Mouse (Mus musculus) ovary, postnatal 36 days (tissue): ENCODE results near the gene Map3k5.

Experiments used
- DNase-seq: peaks from one replicate; pipeline ENCODE4 v3.0.0; 2022; ENCODE audit warnings: low spot score, mixed read lengths

The Map3k5 gene

DNA sequence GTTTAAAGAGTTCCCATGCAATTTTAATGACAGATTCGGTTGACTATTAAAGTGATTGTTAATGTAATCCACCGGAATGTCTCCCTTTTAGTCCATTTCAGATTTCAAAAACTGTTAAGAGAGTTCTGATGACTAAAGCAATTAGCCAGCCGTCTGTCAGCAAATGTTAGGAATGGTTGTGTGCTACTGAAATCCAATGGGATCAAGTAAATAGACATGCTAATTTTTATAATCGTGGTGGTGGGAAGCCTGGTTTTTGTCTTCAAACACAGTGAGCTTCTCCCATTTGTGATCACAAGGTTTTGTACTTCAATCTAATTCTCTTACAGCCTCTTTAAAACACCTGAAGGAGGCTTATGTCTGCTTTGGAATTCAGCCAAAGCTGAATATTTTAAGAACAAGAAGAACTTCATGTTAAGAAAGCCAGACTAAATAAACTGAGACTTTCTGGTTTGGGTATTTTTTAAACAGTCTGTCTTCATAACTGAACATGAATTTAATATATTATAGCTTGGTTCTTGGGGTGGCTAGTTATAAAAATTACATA lies 1.6 kb downstream of the Map3k5 start:
- no peak for DNase-seq

- DNase-seq = no peak
Observed at GRCm38 (mm10) chr10:19936961-19937708, 2.9 kb downstream of the Map3k5 start.

- no peak for DNase-seq
Observed at GRCm38 (mm10) chr10:19938738-19939137, 4.5 kb downstream of the Map3k5 start.

GRCm38 (mm10) chr10:19939282-19939705 lies 5.0 kb downstream of the Map3k5 start:
- DNase-seq = no peak

DNA sequence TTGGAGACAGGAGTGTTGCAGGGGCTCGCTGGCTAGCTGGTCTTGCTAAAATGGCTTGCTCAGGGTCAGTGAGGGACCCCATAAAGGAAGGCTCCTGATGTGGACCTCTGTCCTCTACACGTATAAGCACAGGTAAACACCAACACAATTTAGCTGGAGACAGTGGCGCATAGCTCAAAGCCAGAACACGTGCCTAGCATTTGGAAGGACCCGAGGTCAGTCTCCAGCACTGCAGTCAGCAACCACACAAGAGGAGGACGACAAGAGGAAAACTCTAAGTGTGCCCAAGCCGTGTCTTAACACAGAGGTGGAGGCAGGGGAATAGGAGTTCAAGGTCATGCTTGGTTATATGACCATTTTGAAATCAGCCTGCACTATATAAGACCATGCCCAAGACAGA lies 5.9 kb downstream of the Map3k5 start:
- no peak for DNase-seq

GRCm38 (mm10) chr10:19940626-19941025 lies 6.4 kb downstream of the Map3k5 start:
- DNase-seq = no peak

- DNase-seq = no peak
Observed at GRCm38 (mm10) chr10:19941063-19941462, 6.8 kb downstream of the Map3k5 start.

DNA sequence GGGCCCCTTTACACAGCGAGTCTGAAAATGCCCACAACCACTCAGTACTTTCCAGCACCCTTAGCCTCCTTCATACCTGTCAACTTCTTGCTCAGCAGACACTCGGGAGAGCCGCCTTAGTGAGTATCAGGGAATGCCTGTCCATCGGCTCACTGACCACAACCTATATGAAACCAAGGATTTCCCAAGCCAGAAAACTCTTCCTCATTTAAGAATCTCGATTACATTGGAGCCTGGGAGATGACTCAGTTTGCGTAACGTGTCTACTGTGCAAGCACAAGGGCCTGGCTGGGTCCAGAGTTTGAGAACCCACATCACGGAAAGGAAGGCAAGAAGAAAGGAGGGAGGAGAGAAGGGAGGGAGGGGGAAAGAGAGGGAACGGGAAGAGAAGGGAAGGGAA lies 7.6 kb downstream of the Map3k5 start:
- no peak for DNase-seq

GRCm38 (mm10) chr10:19942621-19943020 lies 8.3 kb downstream of the Map3k5 start:
- no peak for DNase-seq

GRCm38 (mm10) chr10:19945651-19946050 lies 11.4 kb downstream of the Map3k5 start:
- DNase-seq = no peak

DNA sequence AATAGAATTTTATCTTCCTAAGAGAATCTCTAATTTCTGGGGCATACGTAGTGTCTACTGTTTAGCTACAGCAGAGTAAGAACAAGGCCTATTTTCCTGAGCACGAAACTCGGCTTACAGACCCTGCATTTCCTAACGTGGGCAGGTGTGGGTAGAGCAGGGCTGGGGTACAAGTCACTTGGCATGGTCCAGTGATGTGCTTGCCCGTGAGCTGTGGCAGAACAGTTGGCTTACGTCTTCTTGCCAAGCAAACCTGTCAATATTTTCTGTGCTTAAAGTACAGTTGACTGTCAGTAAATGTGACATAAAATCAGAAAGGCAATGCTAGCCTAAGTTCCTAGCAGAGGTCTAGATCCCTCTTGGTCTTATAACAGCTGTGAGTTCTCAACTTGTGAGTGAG lies 12.4 kb downstream of the Map3k5 start:
- DNase-seq = no peak

GRCm38 (mm10) chr10:19947441-19947840 lies 13.2 kb downstream of the Map3k5 start:
- no peak for DNase-seq

GRCm38 (mm10) chr10:19947901-19948300 lies 13.6 kb downstream of the Map3k5 start:
- DNase-seq = no peak

DNA sequence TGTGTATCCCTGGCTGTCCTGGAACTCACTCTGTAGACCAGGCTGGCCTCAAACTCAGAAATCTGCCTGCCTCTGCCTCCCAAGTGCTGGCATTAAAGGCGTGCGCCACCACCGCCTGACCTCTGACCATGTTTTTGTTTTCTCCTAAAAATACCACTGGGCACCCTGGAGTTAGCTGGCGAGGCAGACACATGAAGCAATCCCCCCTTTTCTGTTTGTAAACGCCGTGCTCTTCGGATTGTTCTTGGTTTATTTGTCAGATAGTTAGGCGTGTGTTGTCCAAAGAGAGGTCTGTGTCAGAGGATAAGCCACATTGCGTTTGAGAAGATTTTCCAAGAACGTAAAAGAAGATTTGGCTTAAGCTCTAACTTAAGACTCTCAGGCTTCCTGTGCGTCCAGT lies 14.1 kb downstream of the Map3k5 start:
- DNase-seq = no peak

DNA sequence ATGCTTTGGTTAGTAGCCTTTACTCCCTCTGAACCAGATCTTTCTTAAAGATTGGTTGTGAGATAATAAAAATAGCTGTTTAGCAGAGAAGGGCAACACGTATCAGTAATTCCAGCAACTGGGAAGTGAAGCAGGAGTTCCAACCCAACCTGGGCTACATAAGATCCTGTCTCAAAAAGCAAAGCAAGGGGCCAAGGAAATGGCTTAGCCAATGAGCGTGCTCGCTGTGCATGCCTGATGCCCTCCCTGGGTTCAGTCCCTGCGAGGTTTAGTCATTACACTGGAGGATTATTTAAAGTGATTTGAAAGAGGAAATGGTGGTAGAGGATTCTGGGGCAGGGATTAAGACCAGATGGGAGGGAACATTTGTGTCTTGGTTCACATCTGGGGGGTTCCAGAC lies 14.8 kb downstream of the Map3k5 start:
- no peak for DNase-seq

DNA sequence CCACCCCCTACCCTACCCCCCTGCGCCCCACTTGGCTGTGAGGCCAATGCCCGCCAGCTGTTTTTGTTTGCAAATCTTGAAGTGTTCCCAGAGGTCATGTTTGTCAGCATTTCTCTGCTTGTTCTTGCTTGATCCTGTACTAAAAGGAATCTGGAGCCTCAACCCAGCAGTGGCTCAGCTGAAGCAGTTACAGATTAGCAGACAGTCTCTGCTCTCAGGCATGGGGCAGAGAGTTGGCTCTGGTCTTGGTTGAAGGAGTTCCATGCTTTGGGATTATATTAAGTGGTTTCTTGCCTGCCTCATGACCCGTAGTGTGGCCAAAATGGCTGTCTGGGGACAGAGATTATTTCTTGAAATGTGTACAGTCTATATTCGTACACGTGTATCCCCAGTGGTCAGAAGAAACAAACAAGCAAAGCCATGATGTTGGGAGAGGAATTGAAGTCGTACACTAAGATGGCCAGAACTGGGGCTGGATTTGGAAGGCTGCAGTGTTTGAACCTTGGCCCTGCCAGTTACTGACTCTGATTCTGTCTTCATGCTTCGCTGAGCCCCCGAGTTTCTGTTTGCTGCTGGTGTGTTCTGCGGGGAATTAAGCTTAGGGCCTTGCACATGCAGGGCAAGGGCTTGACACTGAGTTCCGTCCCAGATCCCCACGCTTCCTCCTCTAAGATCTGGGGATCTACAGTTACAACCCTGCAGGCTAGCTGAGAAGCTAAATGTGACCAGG lies 18.9 kb downstream of the Map3k5 start:
- DNase-seq = no peak

- no peak for DNase-seq
Observed at GRCm38 (mm10) chr10:19954572-19954971, 20.3 kb downstream of the Map3k5 start.

GRCm38 (mm10) chr10:19955817-19956216 lies 21.5 kb downstream of the Map3k5 start:
- no peak for DNase-seq

- no peak for DNase-seq
Observed at GRCm38 (mm10) chr10:19956745-19957144, 22.5 kb downstream of the Map3k5 start.

DNA sequence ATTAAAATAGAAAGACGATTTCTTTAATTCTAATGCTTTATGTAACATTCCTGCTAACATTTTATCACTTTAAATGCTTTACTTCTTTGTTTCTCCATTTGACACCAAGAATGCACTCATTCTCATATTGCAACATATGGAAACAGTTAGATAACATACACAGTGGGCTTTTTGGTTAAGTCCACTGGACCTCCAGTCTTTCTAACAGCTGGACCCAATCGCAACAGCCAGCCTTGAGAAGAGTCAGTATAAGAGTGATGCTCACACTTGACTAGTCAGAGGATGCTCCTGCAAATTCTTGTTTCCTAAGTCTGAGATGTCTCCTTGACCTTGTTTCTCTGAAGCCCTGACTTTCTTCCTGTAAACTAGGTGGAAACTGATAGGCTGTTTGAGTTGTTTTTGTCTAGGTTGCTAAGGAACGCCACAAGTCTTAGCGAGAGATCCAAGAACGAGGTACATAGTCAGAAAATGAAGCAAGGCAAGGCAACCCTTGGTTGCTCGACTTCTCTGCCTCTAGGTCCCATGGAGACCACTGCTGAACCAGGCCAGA lies 26.6 kb downstream of the Map3k5 start:
- no peak for DNase-seq

GRCm38 (mm10) chr10:19962746-19963145 lies 28.5 kb downstream of the Map3k5 start:
- DNase-seq = no peak

DNA sequence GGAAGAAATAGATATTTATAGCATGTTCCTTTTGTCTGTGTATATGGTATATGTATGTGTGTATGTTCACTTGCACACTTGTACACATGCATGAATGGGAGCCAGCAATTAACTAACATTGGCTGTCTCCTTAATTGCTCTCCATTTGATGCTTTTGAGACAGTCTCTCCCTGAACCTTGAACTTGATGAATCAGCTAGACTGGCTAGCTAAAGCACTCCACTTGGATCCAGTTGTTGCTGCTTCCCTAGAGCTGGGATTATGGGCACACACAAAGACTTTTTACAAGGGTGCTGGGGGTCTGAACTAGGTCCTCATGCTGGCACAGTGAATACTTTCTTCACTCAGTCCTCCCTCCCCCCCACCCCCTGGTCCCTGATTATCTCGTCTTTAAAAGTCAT lies 28.9 kb downstream of the Map3k5 start:
- DNase-seq = no peak

GRCm38 (mm10) chr10:19964105-19964504 lies 29.8 kb downstream of the Map3k5 start:
- no peak for DNase-seq
